Mouse (Mus musculus) heart, adult 8-10 months (tissue): Measurements from ENCODE around the gene Gstm3. TPM values are rescaled to one million over a fixed set of nuclear protein-coding genes. Genes with fewer than 3 reads are reported as not detected.
"Not testable (repeated sequence)": the region's sequence is repeated elsewhere in the genome, so short reads cannot be mapped to it uniquely, and the experiment has no call there.

Source experiments
- DNase-seq: peaks from one replicate; pipeline ENCODE4 v3.0.0; 2022; ENCODE audit warnings: low spot score
- total RNA-seq, 4 experiments: library from RNA; stranded (reverse); gene quantifications; 2 replicates each; pipeline ENCODE4 v1.2.4; 2022

The Gstm3 gene
- total RNA-seq, 4 experiments from 2014 or later = not detected

DNA sequence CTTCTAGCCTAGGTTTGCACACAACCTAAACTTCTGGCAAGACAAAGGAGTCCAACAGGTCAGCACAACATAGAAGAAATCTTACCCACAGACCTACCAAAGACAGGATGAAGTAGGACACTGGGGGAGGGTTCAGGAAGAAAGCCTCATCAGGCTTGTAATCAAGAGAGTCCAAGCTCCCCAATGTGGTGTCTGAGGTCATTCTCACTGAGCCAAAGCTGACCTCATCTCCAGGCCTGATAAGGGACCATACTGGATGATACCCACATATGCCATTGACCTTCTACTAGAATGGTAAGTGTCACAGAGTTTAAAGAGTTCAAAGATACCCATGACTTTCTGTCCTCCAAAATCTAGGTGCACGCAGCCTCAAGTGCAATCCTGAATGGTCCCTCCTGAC, 5.2 kb upstream of the Gstm3 start:
- DNase-seq = no peak

DNA sequence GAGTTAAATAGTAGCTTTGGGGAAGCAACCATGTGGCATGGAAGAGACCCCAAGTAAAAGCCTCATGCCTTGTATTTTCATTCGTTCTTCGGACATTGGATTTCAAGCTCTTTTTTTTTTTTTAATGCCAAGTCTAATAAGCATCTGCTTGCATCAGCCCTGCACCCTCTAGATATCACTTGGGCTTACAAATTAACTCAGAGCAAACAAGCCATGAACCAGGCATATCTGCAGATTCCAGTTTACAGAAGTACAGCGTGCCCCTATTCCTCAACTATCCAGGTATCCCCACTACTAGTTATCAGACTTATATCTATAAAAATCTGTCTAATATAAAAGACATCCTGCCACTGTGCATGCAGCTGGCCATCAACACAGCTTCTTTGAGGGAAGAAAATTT, 3.0 kb upstream of the Gstm3 start:
- DNase-seq = no peak

DNA sequence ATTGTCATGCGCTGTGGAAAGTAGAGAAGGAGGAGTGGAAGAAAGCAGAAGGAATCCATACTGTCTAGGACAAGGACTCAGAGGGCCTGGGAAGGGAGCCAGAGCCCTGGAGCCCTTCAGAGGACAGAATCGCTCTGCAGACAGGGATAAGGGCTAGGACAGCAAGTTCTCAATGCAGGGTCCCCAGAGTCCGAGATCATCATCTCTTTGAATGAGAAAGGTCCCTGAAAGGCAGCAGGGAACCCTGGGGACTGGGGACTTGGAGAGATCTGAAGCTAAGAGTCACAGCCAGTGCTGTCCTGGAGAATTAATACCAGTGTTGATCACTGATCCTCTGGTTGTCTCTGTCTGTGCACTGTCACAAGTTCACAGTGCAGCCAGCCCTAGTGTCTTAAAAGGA, 2.0 kb upstream of the Gstm3 start:
- DNase-seq = not testable (repeated sequence)

DNA sequence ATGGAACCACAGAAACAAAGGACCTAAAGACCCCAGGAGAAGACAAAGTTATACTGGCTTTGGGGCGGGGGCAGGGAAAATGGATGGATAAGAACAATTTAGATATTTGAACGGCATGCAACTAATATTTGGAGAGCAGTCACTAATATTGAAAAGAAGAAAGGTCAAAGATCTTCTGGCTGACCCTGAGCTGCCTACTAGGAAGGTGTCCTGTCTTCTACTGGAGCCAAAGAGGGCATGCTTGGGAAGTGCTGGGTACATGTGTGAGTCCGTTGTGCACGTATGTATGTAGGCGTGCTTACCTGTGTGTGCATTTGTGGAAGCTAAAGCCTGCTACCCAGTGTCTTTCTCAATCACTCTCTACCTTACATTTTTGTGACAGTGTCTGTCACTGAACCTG, 2.5 kb downstream of the Gstm3 start:
- DNase-seq = no peak

DNA sequence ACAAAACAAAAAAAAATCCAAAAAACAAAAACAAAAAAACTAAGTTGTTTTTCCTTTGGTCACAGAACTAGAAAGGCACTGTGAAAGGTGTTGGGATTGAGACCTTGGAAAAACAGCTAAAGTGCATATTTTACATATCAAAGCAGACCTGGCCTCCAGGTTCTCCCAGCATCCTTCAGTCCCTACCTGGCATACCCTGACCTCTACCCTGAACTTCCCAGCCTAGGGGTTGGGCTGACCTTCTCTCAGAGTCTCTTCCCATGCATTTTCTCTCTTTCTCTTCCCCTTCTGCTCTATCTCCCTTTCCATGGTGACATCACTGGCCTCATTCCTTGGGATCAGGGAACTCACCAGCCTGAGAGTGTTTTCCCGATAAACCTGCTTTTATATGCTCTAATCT, 3.5 kb downstream of the Gstm3 start:
- no peak for DNase-seq

DNA sequence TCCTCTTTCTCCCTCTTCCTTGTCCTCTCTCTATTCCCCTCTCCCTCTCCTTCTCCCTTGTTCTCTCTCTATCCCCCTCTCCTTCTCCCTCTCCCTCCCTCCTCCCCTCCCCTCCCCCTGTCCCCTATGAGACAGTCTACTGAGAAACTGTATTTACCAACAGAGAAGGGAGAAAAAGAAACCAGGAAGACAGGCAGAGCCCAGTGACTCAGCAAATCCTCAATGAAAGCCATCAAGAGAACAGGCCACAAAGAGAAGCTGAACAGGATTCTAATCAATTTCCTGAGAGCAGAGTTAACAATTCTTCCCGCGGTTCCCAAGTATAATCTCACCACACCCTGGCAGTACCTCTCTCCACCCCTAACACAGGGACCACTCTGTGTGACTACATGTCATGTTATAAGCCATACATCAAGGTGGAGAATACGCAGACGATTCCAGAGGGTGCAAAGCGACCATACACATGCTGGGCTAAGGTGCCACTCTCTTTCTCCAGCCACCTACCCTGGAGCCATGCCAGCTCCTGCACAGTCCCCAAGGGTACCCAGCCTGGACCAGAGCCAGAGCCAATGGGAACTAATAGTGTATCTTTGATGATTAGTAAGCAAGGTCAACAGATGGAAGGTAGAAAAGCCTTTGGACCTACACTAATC, 4.3 kb downstream of the Gstm3 start:
- DNase-seq = no peak

DNA sequence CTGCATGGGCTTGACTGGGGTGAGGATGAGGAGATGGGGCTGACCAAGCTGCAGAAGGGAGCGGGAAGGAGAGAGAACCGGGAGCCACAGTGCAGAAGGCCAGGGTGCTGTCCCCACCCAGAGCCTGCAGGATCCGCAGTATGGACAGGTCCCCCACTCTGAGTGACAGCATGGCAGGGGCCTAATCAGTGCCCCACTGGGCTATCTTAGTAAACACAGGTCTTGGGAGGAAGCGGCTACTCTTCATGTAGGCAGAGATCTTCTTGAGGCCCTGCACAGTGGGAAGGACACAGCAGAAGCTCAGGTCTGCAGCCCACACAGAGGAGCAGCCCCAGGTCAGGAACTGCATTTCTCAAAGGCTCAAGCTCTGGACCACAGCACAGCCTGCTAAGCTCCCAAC, 5.1 kb downstream of the Gstm3 start:
- no peak for DNase-seq

DNA sequence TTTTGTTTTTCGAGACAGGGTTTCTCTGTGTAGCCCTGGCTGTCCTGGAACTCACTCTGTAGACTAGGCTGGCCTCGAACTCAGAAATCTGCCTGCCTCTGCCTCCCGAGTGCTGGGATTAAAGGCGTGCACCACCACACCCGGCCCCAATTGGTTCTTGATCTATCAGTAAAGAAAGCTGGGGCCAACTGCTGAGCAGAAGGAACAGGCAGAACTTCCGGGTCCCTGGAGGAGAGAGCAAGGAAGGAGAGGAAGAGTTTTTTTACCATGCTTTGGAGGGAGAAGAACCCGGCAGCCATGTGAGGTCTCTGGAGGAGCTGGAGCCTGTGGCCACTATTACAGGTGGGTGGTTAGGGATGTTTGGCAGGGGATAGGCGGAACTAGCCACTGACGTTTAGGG, 13.8 kb downstream of the Gstm3 start:
- not testable (repeated sequence) for DNase-seq

DNA sequence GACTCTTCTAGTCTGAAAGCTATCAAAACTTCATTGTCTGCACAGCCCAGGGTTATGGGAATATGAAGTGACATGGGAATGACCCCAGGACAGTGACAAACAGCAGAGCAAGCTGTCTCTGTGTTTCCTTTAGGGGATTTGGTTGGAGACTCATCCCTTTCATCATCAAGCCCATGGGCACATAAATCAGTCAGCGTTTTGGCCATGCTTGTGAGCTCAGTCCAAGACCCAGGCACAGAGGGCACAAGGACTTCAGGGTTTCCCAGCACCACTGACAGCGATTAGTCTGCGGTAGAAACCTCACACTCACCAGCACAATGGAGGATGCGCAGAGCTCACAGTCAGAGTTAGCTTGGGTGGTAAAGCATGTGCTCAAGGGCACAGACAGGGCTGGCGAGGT, 15.2 kb downstream of the Gstm3 start:
- DNase-seq = no peak

DNA sequence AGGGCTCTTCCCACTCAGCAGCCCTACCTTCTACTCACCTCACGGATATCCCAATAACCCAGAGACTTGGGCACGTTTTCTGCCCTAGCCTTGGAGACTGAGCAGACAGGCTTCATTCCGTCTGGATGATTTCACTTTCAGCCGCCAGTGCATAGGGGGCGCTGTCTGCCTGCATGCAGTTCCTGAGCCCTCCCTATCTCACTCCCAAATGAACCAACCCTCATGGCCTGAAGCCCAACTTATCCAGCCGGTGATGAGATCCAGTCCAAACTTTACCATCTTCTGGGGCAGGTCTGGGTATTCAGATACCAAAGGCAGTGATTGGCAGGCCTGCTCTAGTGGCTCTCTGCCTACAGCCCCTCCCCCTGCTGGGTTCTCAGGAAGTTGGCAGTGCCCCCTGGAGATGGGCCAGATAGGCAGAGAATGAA, 15.7 kb downstream of the Gstm3 start:
- peak; percentile 83 for DNase-seq

DNA sequence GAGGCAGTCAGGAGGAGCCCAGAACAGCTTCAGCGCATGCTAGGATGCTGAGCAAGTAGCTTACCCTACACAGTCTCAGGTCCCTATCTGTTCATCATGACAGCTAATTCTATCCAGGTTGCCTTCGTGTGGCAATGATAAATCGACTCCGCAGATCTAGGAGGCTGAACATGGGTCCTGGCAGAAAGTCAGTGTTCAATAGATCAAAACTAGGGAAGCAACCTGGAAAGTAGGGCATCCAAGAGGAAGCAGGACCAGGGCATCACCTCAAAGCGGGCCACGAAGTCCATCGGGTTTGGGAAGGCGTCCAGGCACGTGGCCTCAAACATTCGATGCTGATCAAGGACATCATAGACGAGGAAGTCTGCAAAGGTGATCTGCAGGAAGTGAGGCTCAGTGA, 18.6 kb downstream of the Gstm3 start:
- DNase-seq = no peak

DNA sequence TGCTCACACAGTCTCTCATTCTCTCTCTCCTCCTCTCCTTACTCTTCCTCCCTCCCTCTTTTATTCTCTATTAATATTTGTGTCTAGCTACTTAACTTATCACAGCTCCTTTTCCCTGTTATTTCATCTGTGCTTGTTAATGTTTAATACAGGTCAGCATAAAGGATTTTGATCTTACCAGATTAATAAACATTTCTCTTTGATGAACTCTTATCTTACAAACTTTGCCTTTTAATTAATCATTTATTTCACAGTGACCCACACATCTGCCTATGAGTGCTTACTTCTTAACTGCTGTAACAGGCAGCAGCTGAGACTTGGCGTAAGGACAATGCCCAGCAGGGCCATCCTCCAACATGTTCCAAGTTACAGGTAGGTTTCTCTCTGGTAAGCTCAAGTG, 19.6 kb downstream of the Gstm3 start:
- not testable (repeated sequence) for DNase-seq

DNA sequence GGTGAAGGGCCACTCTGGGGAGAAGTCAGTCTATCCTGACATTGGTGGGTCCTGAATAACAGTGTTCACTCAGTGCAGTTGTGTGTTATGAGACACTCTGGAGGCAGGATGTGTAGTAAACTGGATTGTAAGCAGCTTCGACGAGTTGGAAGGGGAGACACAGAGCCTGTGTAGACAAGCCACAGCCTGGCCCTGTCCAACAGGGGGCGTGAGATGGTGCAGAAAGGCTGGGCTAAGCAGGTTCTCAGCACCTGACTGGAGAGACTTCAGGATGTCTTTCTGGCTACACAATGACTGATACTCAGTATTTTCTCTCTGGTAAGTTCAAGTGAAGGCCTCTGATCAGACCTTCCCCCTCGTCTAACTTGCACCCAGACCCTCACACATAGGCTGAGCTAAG, 23.4 kb downstream of the Gstm3 start:
- DNase-seq = no peak

DNA sequence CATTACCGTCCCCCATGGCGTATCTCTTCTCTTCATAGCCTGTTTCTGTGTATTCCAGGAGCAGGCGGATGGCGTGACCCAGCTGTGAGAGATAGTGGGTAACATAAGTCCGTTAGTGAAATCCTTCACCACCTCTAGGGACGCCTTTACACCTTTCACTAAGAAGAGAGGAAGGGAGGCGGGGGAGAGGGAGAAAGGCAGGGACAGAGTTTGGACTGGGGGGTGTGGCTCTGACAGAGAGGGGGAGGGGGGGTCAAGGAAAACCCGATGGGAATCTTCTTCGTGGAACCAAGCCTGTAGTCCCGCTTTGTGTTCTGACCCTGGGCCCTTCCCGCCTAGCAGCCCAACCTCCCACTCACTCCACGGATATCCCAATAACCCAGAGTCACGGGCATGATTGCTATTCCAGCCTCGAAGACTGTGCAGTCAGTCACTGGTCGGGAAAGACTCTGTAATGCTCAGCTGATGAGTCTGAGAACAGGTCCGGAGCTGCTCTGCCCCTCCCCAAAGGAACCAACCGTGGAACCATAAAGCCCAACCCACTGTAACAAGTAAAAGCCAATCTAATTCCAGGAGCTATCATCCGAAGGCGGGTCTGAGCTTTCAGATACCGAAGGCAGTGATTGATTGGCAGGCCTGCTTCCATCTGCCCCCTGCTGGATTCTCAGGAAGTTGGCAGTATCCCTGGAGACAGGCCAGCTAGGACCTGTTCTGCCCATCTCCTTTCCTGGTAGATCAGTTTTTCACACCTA, 25.7 kb downstream of the Gstm3 start, which contains the start of gene Gstm6:
TSS of gene Gstm6 (minus strand) at position 511 of the 752 bp plus-strand sequence.
- DNase-seq = no peak

DNA sequence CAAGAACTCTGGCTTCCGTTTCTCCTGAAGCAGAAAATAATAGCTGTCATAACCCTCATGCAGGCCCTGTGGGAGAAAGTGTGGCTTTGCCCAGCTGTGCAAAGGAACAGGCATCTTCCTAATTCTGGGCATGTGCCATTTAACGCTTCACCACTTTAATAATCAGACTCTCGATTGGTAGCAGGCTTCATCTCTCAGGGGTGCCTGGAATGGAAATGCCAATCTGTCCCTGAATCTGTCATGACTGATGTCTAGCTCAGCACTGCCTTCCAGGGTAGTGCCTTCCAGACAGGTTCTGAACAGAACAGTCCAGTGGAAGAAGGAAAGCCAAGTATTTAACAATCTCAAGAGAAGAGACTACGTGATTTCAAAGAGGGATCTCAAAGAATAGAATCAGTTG, 27.8 kb downstream of the Gstm3 start:
- DNase-seq = no peak

DNA sequence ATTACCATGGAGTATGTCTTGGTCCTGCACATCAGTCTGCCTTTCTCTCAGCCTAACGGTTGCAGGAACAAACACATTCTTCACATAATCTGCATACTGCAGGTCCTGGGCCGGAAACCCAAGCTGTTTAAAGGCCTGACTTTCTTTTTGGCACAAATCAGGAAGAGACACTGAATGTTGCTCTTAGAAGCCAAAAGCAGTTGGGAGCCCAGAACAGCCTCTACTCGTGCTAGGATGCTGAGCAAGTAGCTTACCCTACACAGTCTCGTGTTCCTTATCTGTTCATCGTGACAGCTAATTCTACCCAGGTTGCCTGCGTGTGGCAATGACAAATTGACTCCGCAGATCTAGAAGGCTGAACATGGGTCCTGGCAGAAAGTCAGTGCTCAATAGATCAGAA, 28.6 kb downstream of the Gstm3 start:
- no peak for DNase-seq

DNA sequence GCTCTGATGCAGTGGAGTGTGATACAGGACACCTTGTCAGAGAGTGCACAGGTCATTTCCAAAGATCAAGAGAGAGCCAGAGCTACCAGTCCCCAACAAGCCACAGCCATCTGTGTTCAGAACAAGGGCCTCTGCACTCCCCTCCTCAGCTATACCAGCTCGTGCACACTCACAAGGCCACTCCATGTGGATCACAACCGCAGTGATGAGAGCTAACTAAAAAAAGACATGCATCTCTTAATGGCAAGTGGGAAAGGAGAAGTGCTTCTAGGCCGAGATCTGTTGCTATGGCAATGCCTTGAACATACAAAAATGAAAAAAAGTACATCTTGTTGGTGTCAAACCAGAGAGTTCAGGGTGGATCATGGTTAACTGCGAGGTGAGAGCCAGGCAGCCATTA, 29.3 kb downstream of the Gstm3 start:
- DNase-seq = no peak

DNA sequence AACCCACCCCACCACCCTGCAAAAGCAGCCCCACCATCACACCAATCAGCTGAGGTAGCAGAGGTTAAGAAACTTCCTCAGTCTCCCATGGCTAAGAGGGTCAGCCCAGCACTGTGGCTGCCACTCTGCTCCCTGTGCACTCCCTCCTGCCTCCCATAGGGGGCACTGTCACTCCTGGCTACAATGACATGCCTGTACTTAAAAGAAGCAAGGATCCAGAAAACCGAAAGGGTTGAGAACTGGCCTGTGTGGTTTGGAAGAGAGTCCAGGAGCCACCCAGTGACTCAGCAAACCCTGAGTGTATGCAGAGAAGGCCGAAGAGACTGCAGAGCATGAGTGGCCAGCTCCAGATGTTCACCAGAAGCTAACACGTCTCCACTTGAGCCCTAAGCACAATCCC, 29.7 kb downstream of the Gstm3 start:
- DNase-seq = peak; percentile 86

DNA sequence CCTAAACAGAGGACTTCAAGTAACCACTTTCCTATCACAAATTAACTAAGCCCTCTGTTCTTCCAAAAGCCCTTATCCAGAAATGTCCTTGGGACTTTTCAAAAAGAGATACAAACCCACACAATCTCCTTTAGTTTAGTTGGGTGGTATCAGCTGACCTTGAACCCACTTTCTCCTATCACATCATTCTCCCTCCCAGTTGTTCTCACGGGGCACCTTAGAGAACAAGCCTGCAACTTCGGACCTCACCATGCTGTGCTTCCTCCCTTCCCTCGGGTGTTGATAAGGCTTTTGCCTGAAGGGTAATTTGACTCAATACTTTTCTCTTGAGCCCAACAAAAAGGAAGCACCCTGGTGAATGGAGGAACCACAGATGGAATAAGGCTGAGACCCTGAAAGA, 33.2 kb downstream of the Gstm3 start:
- DNase-seq = no peak

DNA sequence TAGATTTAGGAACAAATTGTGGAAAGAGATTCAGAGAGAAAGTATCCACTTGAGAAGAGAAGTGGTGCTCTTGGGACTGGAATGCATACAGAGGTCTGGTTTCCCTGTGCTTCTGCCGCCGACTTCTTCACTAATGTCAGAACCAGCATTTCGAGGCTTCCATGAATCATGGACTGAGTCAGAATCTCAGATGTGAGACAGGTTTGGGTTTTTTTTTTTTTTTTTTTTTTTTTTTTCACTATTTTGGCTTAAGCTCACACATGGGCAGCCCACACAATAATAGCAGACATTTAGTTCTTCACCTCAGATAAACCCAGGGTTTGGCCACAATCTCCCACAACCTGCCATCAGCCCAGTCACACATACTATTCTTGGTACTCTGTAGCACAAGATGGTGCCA, 33.8 kb downstream of the Gstm3 start:
- DNase-seq = no peak

DNA sequence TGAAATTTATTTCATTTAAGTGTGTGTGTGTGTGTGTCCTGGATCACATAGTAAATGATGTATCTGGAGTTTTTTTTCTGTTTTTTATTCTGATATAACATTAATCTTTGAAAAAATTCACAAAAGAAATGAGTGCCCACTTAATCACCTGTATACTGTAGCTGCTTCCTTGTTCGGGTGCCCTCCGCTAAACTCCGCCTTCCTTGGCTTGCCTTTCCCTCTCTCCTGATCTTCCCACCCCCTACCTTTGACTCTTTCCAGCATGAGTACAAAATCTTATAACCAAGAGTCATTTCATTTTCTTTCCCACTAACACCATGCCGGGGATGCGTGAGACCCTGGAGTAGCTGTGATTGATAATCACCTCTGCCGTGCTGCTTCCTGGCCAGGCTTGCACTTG, 37.0 kb downstream of the Gstm3 start:
- no peak for DNase-seq

DNA sequence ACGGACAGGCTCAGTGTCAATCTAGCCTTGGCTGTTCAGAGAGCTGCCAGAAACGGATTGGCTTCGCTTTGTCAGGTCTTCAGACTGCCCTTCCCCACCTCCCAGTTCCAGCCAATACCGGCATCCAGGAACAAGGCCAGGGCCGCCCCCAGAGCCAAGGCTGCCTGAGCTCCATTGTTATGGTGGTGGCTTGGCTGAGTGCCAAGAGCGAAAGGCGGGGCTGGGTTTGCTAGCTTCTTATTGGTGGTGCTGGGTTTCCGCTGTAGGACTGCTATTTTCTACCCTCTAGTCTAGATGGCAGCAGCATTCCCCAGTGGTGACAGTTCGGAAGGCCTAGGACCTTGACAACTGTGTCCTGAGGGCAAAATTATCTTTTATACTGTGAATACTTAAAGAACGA, 37.4 kb downstream of the Gstm3 start, which contains the start of gene Gstm7:
TSS of gene Gstm7 (minus strand) at position 148 of the 400 bp plus-strand sequence.
- peak; percentile 97 for DNase-seq

DNA sequence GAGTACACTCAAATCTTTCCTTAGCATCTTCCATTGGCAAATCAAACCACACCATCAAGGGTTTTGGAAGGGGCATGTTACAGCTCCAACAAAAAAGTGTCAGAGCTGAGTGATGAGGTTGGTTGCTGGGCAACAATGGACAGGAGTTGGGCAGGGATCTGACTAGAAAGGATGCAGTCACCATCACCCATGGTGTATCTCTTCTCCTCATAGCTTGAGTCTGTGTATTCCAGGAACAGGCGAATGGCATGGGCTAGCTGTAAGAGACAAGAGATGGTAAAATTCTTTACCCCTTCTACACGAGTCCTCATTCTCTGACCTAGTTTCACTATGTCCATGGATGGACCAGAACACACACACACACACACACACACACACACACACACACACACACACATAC, 37.9 kb downstream of the Gstm3 start:
- no peak for DNase-seq
